ENCODE assay signal across 19 mouse cellular contexts in the genomic region with DNA sequence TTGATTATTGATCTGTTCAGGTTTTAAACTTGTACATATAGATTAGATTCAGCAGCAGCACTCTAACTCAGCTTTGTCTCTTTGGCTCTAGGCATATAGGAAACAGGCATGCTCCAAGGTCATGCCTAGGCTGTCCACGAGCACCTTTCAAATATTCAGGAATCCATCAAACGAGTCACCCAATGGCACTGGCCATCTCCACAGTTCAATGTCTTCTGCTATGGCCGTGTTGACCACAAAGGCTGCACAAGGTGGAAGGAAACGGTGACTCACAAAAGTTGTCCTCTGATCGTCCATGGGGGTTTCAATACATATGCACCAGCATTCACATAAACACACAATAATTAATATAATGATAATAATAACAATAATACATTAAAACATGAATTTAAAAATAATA. TPM values are rescaled to one million over a fixed set of nuclear protein-coding genes. Genes with fewer than 3 reads are reported as not detected.
"Had no signal": no experiment of that assay in that cellular context is flagged by ENCODE, and none has a peak within 500 bp of the region (broad histone marks: within the 10 kb centered on the region; RNA-seq: fewer than 3 reads in every experiment).

No protein-coding gene starts in this region.

- H3K4me3 ChIP-seq: kidney, embryonic 15.5 days; limb, embryonic 12.5 days; limb, embryonic 15.5 days; midbrain, embryonic 12.5 days; midbrain, embryonic 15.5 days; neural tube, embryonic 13.5 days had no signal

- DNase-seq: kidney, adult 8-10 months; kidney, postnatal 10 days; kidney, postnatal 36 days; left cerebral cortex, postnatal 4 days; liver, postnatal 0 days; lung, embryonic 14.5 days; retina, postnatal 1 day; right cerebral cortex, postnatal 25 days; thymus, postnatal 25 days had no signal

- ATAC-seq: liver, postnatal 0 days; lung, postnatal 0 days; midbrain, embryonic 15.5 days had no signal

- H3K27me3 ChIP-seq: kidney, embryonic 15.5 days; limb, embryonic 12.5 days; limb, embryonic 15.5 days; midbrain, embryonic 12.5 days; midbrain, embryonic 15.5 days; neural tube, embryonic 13.5 days had no signal

- H3K36me3 ChIP-seq: kidney, embryonic 15.5 days; limb, embryonic 12.5 days; limb, embryonic 15.5 days; midbrain, embryonic 12.5 days; midbrain, embryonic 15.5 days; neural tube, embryonic 13.5 days had no signal

- H3K27ac ChIP-seq: kidney, embryonic 15.5 days; limb, embryonic 12.5 days; limb, embryonic 15.5 days; liver, embryonic 14.5 days; macrophage; midbrain, embryonic 12.5 days; midbrain, embryonic 15.5 days; neural tube, embryonic 13.5 days had no signal

- H3K9ac ChIP-seq: kidney, embryonic 15.5 days; limb, embryonic 12.5 days; limb, embryonic 15.5 days; liver, embryonic 14.5 days; liver, postnatal 0 days; lung, embryonic 14.5 days; midbrain, embryonic 12.5 days; midbrain, embryonic 15.5 days; neural tube, embryonic 13.5 days had no signal

- H3K9me3 ChIP-seq: kidney, embryonic 15.5 days; limb, embryonic 12.5 days; limb, embryonic 15.5 days; midbrain, embryonic 12.5 days; midbrain, embryonic 15.5 days; neural tube, embryonic 13.5 days had no signal

- H3K4me2 ChIP-seq: kidney, embryonic 15.5 days; limb, embryonic 12.5 days; limb, embryonic 15.5 days; liver, embryonic 11.5 days; lung, embryonic 14.5 days; midbrain, embryonic 12.5 days; midbrain, embryonic 15.5 days; neural tube, embryonic 13.5 days had no signal

- H3K4me1 ChIP-seq: limb, embryonic 12.5 days; limb, embryonic 15.5 days; midbrain, embryonic 12.5 days; midbrain, embryonic 15.5 days; neural tube, embryonic 13.5 days had no signal

RNA-seq across cellular contexts. Expression of gene Vwa3b, which starts 21.4 kb away (rescaled TPM):
- polyA plus RNA-seq: kidney, embryonic 15.5 days; liver, embryonic 11.5 days; liver, embryonic 14.5 days; lung, embryonic 14.5 days; macrophage had no signal
